Mouse (Mus musculus): Measurements from ENCODE around the gene Rasa4. TPM values are rescaled to one million over a fixed set of nuclear protein-coding genes. Genes with fewer than 3 reads are reported as not detected.

Rasa4 gene
- polyA plus RNA-seq, 1 experiment from 2014 or later, result 25.0 TPM

Small RNA genes within 50 kb of the gene (microRNA-seq; reads per million reads assigned to microRNA genes)
- 1.5 reads per million for gene Mir7035

Other genes starting within 250 kb of the Rasa4 start
- 15.6 and 29.6 TPM in 2 replicates for gene Hspb1, start 196.0 kb upstream of the Rasa4 start, polyA plus RNA-seq (2015; fragmentation: Nextera tagmentation; extraction: Ambion mirVana)
- gene Ywhag, start 149.3 kb upstream of the Rasa4 start, polyA plus RNA-seq (2015; fragmentation: Nextera tagmentation; extraction: Ambion mirVana), result 996 and 1,023 TPM in 2 replicates
- 2.9 and 3.4 TPM in 2 replicates for gene Ssc4d, start 109.4 kb upstream of the Rasa4 start, polyA plus RNA-seq (2015; fragmentation: Nextera tagmentation; extraction: Ambion mirVana)
- gene Zp3, start 103.8 kb upstream of the Rasa4 start, polyA plus RNA-seq (2015; fragmentation: Nextera tagmentation; extraction: Ambion mirVana), result 0.15 TPM in 1 of 2 replicates, not detected in the other
- 22.9 and 28.6 TPM in 2 replicates for gene Dtx2, start 89.1 kb upstream of the Rasa4 start, polyA plus RNA-seq (2015; fragmentation: Nextera tagmentation; extraction: Ambion mirVana)
- 0.04 TPM in 1 of 2 replicates, not detected in the other for gene Upk3b, start 45.4 kb upstream of the Rasa4 start, polyA plus RNA-seq (2015; fragmentation: Nextera tagmentation; extraction: Ambion mirVana)
- 0.25 TPM in 1 of 2 replicates, not detected in the other for gene Upk3bl, start 29.4 kb upstream of the Rasa4 start, polyA plus RNA-seq (2015; fragmentation: Nextera tagmentation; extraction: Ambion mirVana)
- 198 and 210 TPM in 2 replicates for gene Polr2j, start 32.7 kb downstream of the Rasa4 start, polyA plus RNA-seq (2015; fragmentation: Nextera tagmentation; extraction: Ambion mirVana)
- 25.2 and 26.3 TPM in 2 replicates for gene Lrwd1, start 52.2 kb downstream of the Rasa4 start, polyA plus RNA-seq (2015; fragmentation: Nextera tagmentation; extraction: Ambion mirVana)
- 20.4 and 22.7 TPM in 2 replicates for gene Alkbh4, start 52.2 kb downstream of the Rasa4 start, polyA plus RNA-seq (2015; fragmentation: Nextera tagmentation; extraction: Ambion mirVana)
- gene Orai2, start 86.8 kb downstream of the Rasa4 start, polyA plus RNA-seq (2015; fragmentation: Nextera tagmentation; extraction: Ambion mirVana), result 50.1 and 51.0 TPM in 2 replicates
- 63.1 and 67.2 TPM in 2 replicates for gene Prkrip1, start 115.0 kb downstream of the Rasa4 start, polyA plus RNA-seq (2015; fragmentation: Nextera tagmentation; extraction: Ambion mirVana)
- 19.4 and 24.9 TPM in 2 replicates for gene Sh2b2, start 162.6 kb downstream of the Rasa4 start, polyA plus RNA-seq (2015; fragmentation: Nextera tagmentation; extraction: Ambion mirVana)

All from hindbrain, embryonic 16.5 days (tissue).